Mouse (Mus musculus): ENCODE measurements around the gene Cux1.

GRCm38 (mm10) chr5:136398706-136399105 is 168.6 kb downstream of the Cux1 start:
- no peak for TF ChIP-seq CTCF (IDR thresholded peaks at IDR 0.05)
- no peak for TF ChIP-seq EP300 (IDR thresholded peaks at IDR 0.05; ENCODE audit: insufficient read depth, low read depth, low read length)
